ENCODE assay signal across 8 mouse cellular contexts in genomic region chr1:181881532-181881931, GRCm38 (mm10). TPM values are rescaled to one million over a fixed set of nuclear protein-coding genes. Genes with fewer than 3 reads are reported as not detected.
DNase-seq lines count a peak whose midpoint lies in the region; ATAC-seq lines count a peak whose summit lies in the region.

No protein-coding gene starts in this region.

- H3K4me2 ChIP-seq in embryonic facial prominence, embryonic 14.5 days (ENCODE audit: low read depth, low read length): no peak overlapping the region
- H3K4me2 ChIP-seq in heart, embryonic 13.5 days: peak overlapping the region; percentile 45
- H3K4me2 ChIP-seq in liver, embryonic 16.5 days (ENCODE audit: low read depth, low read length): no peak overlapping the region

- peaks cover 10% of the 10 kb centered on the region; the same call in 1 of the 2 replicates for H3K4me1 ChIP-seq in embryonic facial prominence, embryonic 14.5 days (ENCODE audit: control insufficient read depth, insufficient read depth, low read length)
- peaks cover 9% of the 10 kb centered on the region for H3K4me1 ChIP-seq in heart, embryonic 13.5 days
- peaks cover 5% of the 10 kb centered on the region for H3K4me1 ChIP-seq in liver, embryonic 16.5 days (ENCODE audit: control insufficient read depth, low read depth, low read length)

- ATAC-seq in embryonic facial prominence, embryonic 14.5 days (ENCODE audit: low read depth): peak; percentile 58; the same call in 1 of the 2 replicates
- no peak for ATAC-seq in heart, embryonic 13.5 days (ENCODE audit: extremely low read depth, insufficient number of reproducible peaks, low FRiP score, low TSS enrichment)
- peak; percentile 53 for ATAC-seq in liver, embryonic 16.5 days (ENCODE audit: low read depth)

- H3K36me3 ChIP-seq in embryonic facial prominence, embryonic 14.5 days (ENCODE audit: control insufficient read depth, insufficient read depth, low read length): no peaks in the 10 kb centered on the region
- no peaks in the 10 kb centered on the region for H3K36me3 ChIP-seq in heart, embryonic 13.5 days
- H3K36me3 ChIP-seq in liver, embryonic 16.5 days (ENCODE audit: control insufficient read depth, insufficient read depth): no peaks in the 10 kb centered on the region

- no peak overlapping the region for H3K9ac ChIP-seq in embryonic facial prominence, embryonic 14.5 days (ENCODE audit: low read depth, low read length)
- H3K9ac ChIP-seq in heart, embryonic 13.5 days: 0 out of 2 replicates have a peak overlapping the region, but pooled peaks have one; percentile 8
- no peak overlapping the region for H3K9ac ChIP-seq in liver, embryonic 16.5 days (ENCODE audit: low read depth, low read length)

- no peaks in the 10 kb centered on the region for H3K9me3 ChIP-seq in embryonic facial prominence, embryonic 14.5 days (ENCODE audit: control insufficient read depth, low read length)
- no peaks in the 10 kb centered on the region for H3K9me3 ChIP-seq in heart, embryonic 13.5 days
- no peaks in the 10 kb centered on the region for H3K9me3 ChIP-seq in liver, embryonic 16.5 days (replicated peaks; ENCODE audit: control insufficient read depth, low read length)

- no peak overlapping the region for H3K4me3 ChIP-seq in embryonic facial prominence, embryonic 14.5 days (ENCODE audit: low read depth, low read length)
- no peak overlapping the region for H3K4me3 ChIP-seq in heart, embryonic 13.5 days
- H3K4me3 ChIP-seq in liver, embryonic 16.5 days (ENCODE audit: low read depth, low read length): no peak overlapping the region

- DNase-seq in CD4-positive, CD25-positive, alpha-beta regulatory T cell, adult 2 months (ENCODE audit: low read depth, low spot score): peak; percentile 86
- peak; percentile 48 for DNase-seq in adrenal gland, adult 2 months
- peak; percentile 76 for DNase-seq in embryonic facial prominence, embryonic 14.5 days (ENCODE audit: low spot score)
- DNase-seq in kidney, postnatal 14 days: peak; percentile 72
- DNase-seq in neural tube, embryonic 10.5 days (ENCODE audit: extremely low spot score, low spot score): peak; percentile 55
- peak; percentile 63 to 77 for DNase-seq in thymus, adult 18-20 months

- no peaks in the 10 kb centered on the region for H3K27me3 ChIP-seq in embryonic facial prominence, embryonic 14.5 days (replicated peaks; ENCODE audit: control insufficient read depth, insufficient read depth, low read length)
- no peaks in the 10 kb centered on the region for H3K27me3 ChIP-seq in heart, embryonic 13.5 days (replicated peaks)
- H3K27me3 ChIP-seq in liver, embryonic 16.5 days (ENCODE audit: control insufficient read depth, insufficient read depth, low read depth, low read length): no peaks in the 10 kb centered on the region

- no peak overlapping the region for H3K27ac ChIP-seq in embryonic facial prominence, embryonic 14.5 days (replicated peaks; ENCODE audit: low read depth, low read length)
- H3K27ac ChIP-seq in heart, embryonic 13.5 days (replicated peaks): no peak overlapping the region
- no peak overlapping the region for H3K27ac ChIP-seq in liver, embryonic 16.5 days (ENCODE audit: low read length)

- 18% methylated on average over 8 of the region's 8 CpGs for WGBS in embryonic facial prominence, embryonic 14.5 days
- WGBS in heart, embryonic 13.5 days: 16% methylated on average over 8 of the region's 8 CpGs
- 20% methylated on average over 8 of the region's 8 CpGs for WGBS in liver, embryonic 16.5 days (ENCODE audit: insufficient replicate concordance)

RNA-seq across cellular contexts. Expression of gene Lbr, which starts 38.7 kb away (rescaled TPM):
- total RNA-seq in adrenal gland, adult 2 months (2021): 10 to 100 TPM; 18.3 to 22.9 TPM
- polyA plus RNA-seq in adrenal gland, adult 2 months (2012; rRNA removed): 7.4 and 13.2 TPM in 2 replicates
- polyA plus RNA-seq in embryonic facial prominence, embryonic 14.5 days (2014; fragmentation: Nextera tagmentation; extraction: Ambion mirVana): 98.1 and 107 TPM in 2 replicates
- polyA plus RNA-seq in heart, embryonic 13.5 days (2015; fragmentation: Nextera tagmentation; extraction: Ambion mirVana): 62.2 and 73.4 TPM in 2 replicates
- polyA plus RNA-seq in liver, embryonic 16.5 days (2015; fragmentation: Nextera tagmentation; extraction: Ambion mirVana): 211 and 250 TPM in 2 replicates
